Mouse (Mus musculus) kidney, adult 2 months (tissue): Measurements from ENCODE around the gene Olfr1364. TPM values are rescaled to one million over a fixed set of nuclear protein-coding genes. Genes with fewer than 3 reads are reported as not detected.

ENCODE experiments used
- DNase-seq: peaks from one replicate; pipeline ENCODE4 v3.0.0; 2021
- H3K27ac ChIP-seq: fragments of 200-500 bp; 2 replicates; pipeline ENCODE4 v1.5.1; 2012; ENCODE audit warnings: low read depth, low read length, control low read depth, inconsistent platforms; ENCODE audit not compliant: insufficient read depth
- H3K27me3 ChIP-seq: fragments of 200-500 bp; replicated peaks from 2 replicates; pipeline ENCODE4 v1.6.1; 2012; ENCODE audit warnings: mild to moderate bottlenecking, moderate library complexity, low read length, inconsistent platforms; ENCODE audit not compliant: control insufficient read depth, insufficient read depth
- H3K36me3 ChIP-seq: fragments of 200-500 bp; 2 replicates; pipeline ENCODE4 v1.6.1; 2012; ENCODE audit warnings: mild to moderate bottlenecking, moderate library complexity, low read length, inconsistent platforms; ENCODE audit not compliant: control insufficient read depth, insufficient read depth
- H3K4me1 ChIP-seq: fragments of 200-500 bp; 2 replicates; pipeline ENCODE4 v1.6.1; 2011; ENCODE audit warnings: low read length; ENCODE audit not compliant: control insufficient read depth, insufficient read depth
- H3K4me3 ChIP-seq: fragments of 200-500 bp; 2 replicates; pipeline ENCODE4 v1.5.1; 2011; ENCODE audit warnings: mild to moderate bottlenecking, low read depth, low read length, control low read depth; ENCODE audit not compliant: insufficient read depth
- CTCF ChIP-seq: fragments of 200-500 bp; conservative IDR thresholded peaks from 2 replicates; pipeline ENCODE4 v1.5.1; 2011; ENCODE audit warnings: low read depth, mild to moderate bottlenecking, control low read depth, low read length, moderate library complexity, mixed read lengths; ENCODE audit not compliant: insufficient read depth, insufficient read length
- POLR2A ChIP-seq: fragments of 200-500 bp; IDR thresholded peaks from one replicate; pipeline ENCODE4 v1.6.1; 2011; ENCODE audit warnings: low read depth, low read length, control low read depth
- WGBS: fragments of 180-500 bp; shearing (Covaris S2); methylation state at CpG from one replicate; pipeline ENCODE4 v1.1.7; 2018; 5-methylcytosine and 5-hydroxymethylcytosine counted together
- polyA plus RNA-seq: library from polyadenylated mRNA; depleted of rRNA; stranded (reverse); fragments of >200 nt; gene quantifications from 2 replicates; pipeline ENCODE4 v1.2.3, GENCODE M21; 2012; rRNA removed

Gene Olfr1364
- polyA plus RNA-seq, 1 experiment, result not detected

GRCm38 (mm10) chr13:21530781-21531201 lies 50.8 kb downstream of the Olfr1364 start, which contains the start of gene Zkscan8:
Gene Zkscan8, minus strand, starts transcription at chr13:21531120.
- peak; percentile 94 for DNase-seq
- Histone ChIP-seq H3K4me1 (no peaks in the 10 kb centered on the region; the same call in 1 of the 2 replicates), H3K27me3 (no peaks in the 10 kb centered on the region), H3K36me3 (peaks cover 2% of the 10 kb centered on the region), H3K4me3 (peak within 1 kb of the TSS; percentile 83), H3K27ac (peak within 1 kb of the TSS; percentile 30; the same call in 1 of the 2 replicates)
- under 1% methylated on average over 39 of the region's 39 CpGs for WGBS
- TF ChIP-seq POLR2A, result no peak
- no peak for TF ChIP-seq CTCF

- Histone ChIP-seq H3K27ac (no peak overlapping the region), H3K4me3 (no peak overlapping the region), H3K27me3 (no peaks in the 10 kb centered on the region), H3K4me1 (no peaks in the 10 kb centered on the region; the same call in 1 of the 2 replicates), H3K36me3 (peaks cover 3% of the 10 kb centered on the region)
- 41% methylated on average over 7 of the region's 7 CpGs for WGBS
- DNase-seq, result no peak
- TF ChIP-seq CTCF (no peak), POLR2A (no peak)
These were observed 51.4 kb downstream of the Olfr1364 start for GRCm38 (mm10) chr13:21530136-21530535.

Other genes starting within 250 kb of the Olfr1364 start
- not detected in 2 replicates for gene Olfr1367, start 234.8 kb downstream of the Olfr1364 start, polyA plus RNA-seq
- 1.6 TPM in 2 replicates for gene Zscan12, start 218.9 kb downstream of the Olfr1364 start, polyA plus RNA-seq
- 18.4 and 20.6 TPM in 2 replicates for gene Zkscan3, start 179.0 kb downstream of the Olfr1364 start, polyA plus RNA-seq
- gene Pgbd1, start 140.7 kb downstream of the Olfr1364 start, polyA plus RNA-seq, result 1.1 and 1.2 TPM in 2 replicates
- 13.7 and 14.7 TPM in 2 replicates for gene Zscan26, start 128.0 kb downstream of the Olfr1364 start, polyA plus RNA-seq
- gene Nkapl, start 113.2 kb downstream of the Olfr1364 start, polyA plus RNA-seq, result 0.13 and 0.23 TPM in 2 replicates
- gene Zkscan4, start 102.9 kb downstream of the Olfr1364 start, polyA plus RNA-seq, result 0.54 and 0.56 TPM in 2 replicates
- not detected in 2 replicates for gene Gm10065, start 102.3 kb downstream of the Olfr1364 start, polyA plus RNA-seq
- gene AK157302, start 86.5 kb downstream of the Olfr1364 start, polyA plus RNA-seq, result 0.26 and 0.34 TPM in 2 replicates
- 54.6 and 55.1 TPM in 2 replicates for gene Gm11273, start 80.3 kb downstream of the Olfr1364 start, polyA plus RNA-seq
- gene Zkscan8, start 50.6 kb downstream of the Olfr1364 start, polyA plus RNA-seq, result 3.0 and 4.2 TPM in 2 replicates
- not detected in 2 replicates for gene Olfr1366, start 39.0 kb downstream of the Olfr1364 start, polyA plus RNA-seq
- not detected in 2 replicates for gene Olfr1535, start 21.9 kb downstream of the Olfr1364 start, polyA plus RNA-seq
- gene Olfr1362, start 32.3 kb upstream of the Olfr1364 start, polyA plus RNA-seq, result not detected in 2 replicates
- gene Olfr11, start 60.8 kb upstream of the Olfr1364 start, polyA plus RNA-seq, result not detected in 2 replicates
- not detected in 2 replicates for gene Olfr1361, start 81.6 kb upstream of the Olfr1364 start, polyA plus RNA-seq
- not detected in 2 replicates for gene Olfr1360, start 95.6 kb upstream of the Olfr1364 start, polyA plus RNA-seq
- gene Olfr1359, start 116.4 kb upstream of the Olfr1364 start, polyA plus RNA-seq, result not detected in 2 replicates
- gene Hist1h2bl, start 134.4 kb upstream of the Olfr1364 start, polyA plus RNA-seq, result 1.0 TPM in 1 of 2 replicates, not detected in the other
- 0.49 and 1.2 TPM in 2 replicates for gene Hist1h2ai, start 134.7 kb upstream of the Olfr1364 start, polyA plus RNA-seq
- gene Hist1h3h, start 135.9 kb upstream of the Olfr1364 start, polyA plus RNA-seq, result 1.1 and 2.2 TPM in 2 replicates
- 0.24 and 0.38 TPM in 2 replicates for gene Hist1h2bm, start 140.3 kb upstream of the Olfr1364 start, polyA plus RNA-seq
- gene Hist1h4j, start 153.3 kb upstream of the Olfr1364 start, polyA plus RNA-seq, result 0.75 and 1.1 TPM in 2 replicates
- 2.6 and 6.8 TPM in 2 replicates for gene Hist1h4k, start 168.7 kb upstream of the Olfr1364 start, polyA plus RNA-seq
- 0.72 and 0.77 TPM in 2 replicates for gene Hist1h2ak, start 172.1 kb upstream of the Olfr1364 start, polyA plus RNA-seq
- gene Hist1h2bn, start 172.4 kb upstream of the Olfr1364 start, polyA plus RNA-seq, result not detected in 2 replicates
- gene Hist1h1b, start 198.9 kb upstream of the Olfr1364 start, polyA plus RNA-seq, result 0.14 TPM in 1 of 2 replicates, not detected in the other
- gene Hist1h3i, start 201.6 kb upstream of the Olfr1364 start, polyA plus RNA-seq, result 1.1 and 3.3 TPM in 2 replicates
- gene Hist1h2an, start 205.5 kb upstream of the Olfr1364 start, polyA plus RNA-seq, result 0.33 TPM in 1 of 2 replicates, not detected in the other
- gene Hist1h2bp, start 205.7 kb upstream of the Olfr1364 start, polyA plus RNA-seq, result 0.43 TPM in 1 of 2 replicates, not detected in the other
- 1.4 and 2.7 TPM in 2 replicates for gene Hist1h2bq, start 228.4 kb upstream of the Olfr1364 start, polyA plus RNA-seq
- not detected in 2 replicates for gene Hist1h2ao, start 228.7 kb upstream of the Olfr1364 start, polyA plus RNA-seq
- not detected in 2 replicates for gene Hist1h4m, start 230.0 kb upstream of the Olfr1364 start, polyA plus RNA-seq